In the genomic region with DNA sequence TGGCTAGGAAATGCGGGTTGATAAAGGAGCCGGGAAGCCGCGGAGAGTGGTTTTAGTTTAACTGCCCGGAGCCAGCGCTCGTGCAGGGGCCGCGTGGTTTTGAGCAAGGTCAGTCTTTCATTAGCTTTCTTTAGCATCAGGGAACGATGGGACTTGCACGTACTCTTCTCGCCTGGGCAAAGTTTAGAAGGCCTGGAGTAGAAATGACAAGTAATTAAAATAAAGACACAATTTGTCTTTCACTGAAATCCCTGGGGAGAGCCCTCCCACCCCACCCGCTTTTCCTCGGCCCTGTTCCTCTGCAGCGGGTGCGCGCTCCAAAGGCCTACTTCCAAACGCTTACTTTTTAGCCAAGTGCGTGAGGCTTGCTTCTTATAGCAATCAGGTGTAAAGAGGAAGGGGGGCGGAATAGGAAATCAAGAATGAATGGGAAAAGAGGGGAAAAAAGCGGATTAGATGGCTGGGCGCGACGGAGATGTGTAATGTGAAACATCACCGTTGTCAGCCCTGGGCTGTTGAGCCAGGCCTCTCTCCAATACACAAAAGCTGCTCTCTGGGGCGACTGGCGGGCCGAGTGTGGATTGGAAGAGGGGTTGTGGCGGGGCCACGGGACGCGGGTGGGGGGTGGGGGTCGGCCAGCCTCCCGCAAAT, we compare ENCODE assay signal across 11 mouse cellular contexts. TPM values are rescaled to one million over a fixed set of nuclear protein-coding genes. Genes with fewer than 3 reads are reported as not detected.
DNase-seq lines count a peak whose midpoint lies in the region; ATAC-seq lines count a peak whose summit lies in the region.
"Had no signal": no experiment of that assay in that cellular context is flagged by ENCODE, and none has a peak within 500 bp of the region (broad histone marks: within the 10 kb centered on the region; RNA-seq: fewer than 3 reads in every experiment).

No protein-coding gene starts in this region.

- H3K4me3 ChIP-seq in heart, embryonic 10.5 days: peak overlapping the region; percentile 73
- H3K4me3 ChIP-seq in intestine, embryonic 14.5 days (ENCODE audit: low read depth, low read length): peak overlapping the region; percentile 53
- peak overlapping the region; percentile 53 for H3K4me3 ChIP-seq in midbrain, embryonic 12.5 days
- H3K4me3 ChIP-seq: forebrain, embryonic 13.5 days had no signal

- DNase-seq in heart, embryonic 10.5 days (ENCODE audit: low spot score): peak; percentile 77
- DNase-seq in heart, postnatal 25 days (ENCODE audit: low spot score): no peak
- peak; percentile 69 for DNase-seq in ES-CJ7 (ENCODE audit: low read depth, low spot score)
- DNase-seq in intestine, embryonic 14.5 days (ENCODE audit: low spot score): peak; percentile 83
- DNase-seq in B cell, adult 2 months: no peak
- DNase-seq in cerebellum, postnatal 25 days: no peak
- DNase-seq in frontal cortex, postnatal 25 days (ENCODE audit: low spot score in 2 of 2): no peak

- peak overlapping the region; percentile 75 for H3K4me2 ChIP-seq in intestine, embryonic 14.5 days (ENCODE audit: low read length)
- peak overlapping the region; percentile 79; the same call in 1 of the 2 replicates for H3K4me2 ChIP-seq in midbrain, embryonic 12.5 days (replicated peaks)
- H3K4me2 ChIP-seq: forebrain, embryonic 13.5 days had no signal

- H3K4me1 ChIP-seq in heart, embryonic 10.5 days: peaks cover 36% of the 10 kb centered on the region
- H3K4me1 ChIP-seq in intestine, embryonic 14.5 days (replicated peaks; ENCODE audit: control insufficient read depth, insufficient read depth, low read length): peaks cover 6% of the 10 kb centered on the region; the same call in 1 of the 2 replicates
- peaks cover 23% of the 10 kb centered on the region for H3K4me1 ChIP-seq in midbrain, embryonic 12.5 days

- H3K27ac ChIP-seq in heart, embryonic 10.5 days: peak overlapping the region; percentile 89
- H3K27ac ChIP-seq in intestine, embryonic 14.5 days (ENCODE audit: low read depth): peak overlapping the region; percentile 20
- H3K27ac ChIP-seq in midbrain, embryonic 12.5 days (replicated peaks): peak overlapping the region; percentile 21; the same call in 1 of the 2 replicates
- H3K27ac ChIP-seq: forebrain, embryonic 13.5 days had no signal

- under 1% methylated on average over 34 of the region's 34 CpGs for WGBS in heart, embryonic 10.5 days
- WGBS in intestine, embryonic 14.5 days: 16% methylated on average over 34 of the region's 34 CpGs
- WGBS in midbrain, embryonic 12.5 days: 1% methylated on average over 34 of the region's 34 CpGs

- intact Hi-C loops in heart, postnatal 25 days (cut with DNase I): loop anchor here (5.0 kb wide), 1 partner anchor 1580 kb away; no protein-coding TSS in a partner anchor

- ATAC-seq in intestine, embryonic 14.5 days (replicated peaks; ENCODE audit: low FRiP score, low TSS enrichment, low read depth): no peak
- no peak for ATAC-seq in midbrain, embryonic 12.5 days (ENCODE audit: low FRiP score, low read depth)
- ATAC-seq: forebrain, embryonic 13.5 days had no signal

- H3K36me3 ChIP-seq in heart, embryonic 10.5 days: no peaks in the 10 kb centered on the region
- H3K36me3 ChIP-seq in intestine, embryonic 14.5 days (ENCODE audit: control insufficient read depth, insufficient read depth, low read length): no peaks in the 10 kb centered on the region
- H3K36me3 ChIP-seq in midbrain, embryonic 12.5 days: no peaks in the 10 kb centered on the region

- no peaks in the 10 kb centered on the region for H3K9me3 ChIP-seq in heart, embryonic 10.5 days
- H3K9me3 ChIP-seq in intestine, embryonic 14.5 days (ENCODE audit: control insufficient read depth, low read length): no peaks in the 10 kb centered on the region
- no peaks in the 10 kb centered on the region for H3K9me3 ChIP-seq in midbrain, embryonic 12.5 days
- H3K9me3 ChIP-seq: forebrain, embryonic 13.5 days had no signal

- peaks cover 85% of the 10 kb centered on the region for H3K27me3 ChIP-seq in heart, embryonic 10.5 days (ENCODE audit: insufficient read depth, poor library complexity, severe bottlenecking)
- peaks cover 89% of the 10 kb centered on the region for H3K27me3 ChIP-seq in intestine, embryonic 14.5 days (replicated peaks; ENCODE audit: control insufficient read depth, insufficient read depth, low read length)
- peaks cover 91% of the 10 kb centered on the region for H3K27me3 ChIP-seq in midbrain, embryonic 12.5 days
- H3K27me3 ChIP-seq: CH12.LX had no signal

- H3K9ac ChIP-seq in intestine, embryonic 14.5 days (ENCODE audit: low read length): peak overlapping the region; percentile 59
- no peak overlapping the region for H3K9ac ChIP-seq in midbrain, embryonic 12.5 days (replicated peaks)
- H3K9ac ChIP-seq: forebrain, embryonic 13.5 days had no signal

RNA-seq across cellular contexts. Expression of gene Pitx2, which starts 17.4 kb away (rescaled TPM):
- 35.1 and 60.0 TPM in 2 replicates for polyA plus RNA-seq in heart, embryonic 10.5 days (2016; fragmentation: Nextera tagmentation; extraction: Ambion mirVana)
- total RNA-seq in heart, postnatal 25 days (2021): 1 to 10 TPM; 1.3 TPM
- polyA plus RNA-seq in intestine, embryonic 14.5 days (2014; fragmentation: Nextera tagmentation; extraction: Ambion mirVana): 35.6 and 48.0 TPM in 2 replicates
- 65.6 and 78.1 TPM in 2 replicates for polyA plus RNA-seq in midbrain, embryonic 12.5 days (2016; fragmentation: Nextera tagmentation; extraction: Ambion mirVana)
- total RNA-seq: CH12.LX; megakaryocyte-erythroid progenitor cell, adult 5-6 weeks had no signal

Comparison
In these comparisons a context has a peak if more than half of its experiments do, and no peak if none do; other contexts are left out.
1. DNase-seq: peak in heart, embryonic 10.5 days (single experiment), ES-CJ7 (single experiment) and intestine, embryonic 14.5 days (single experiment); none in heart, postnatal 25 days (single experiment), B cell, adult 2 months (0 of 2), cerebellum, postnatal 25 days (0 of 2) and frontal cortex, postnatal 25 days (0 of 2).
2. H3K27ac ChIP-seq: peak in every context shown above with its lines; median percentile 89 in heart, embryonic 10.5 days; 21 in midbrain, embryonic 12.5 days; 20 in intestine, embryonic 14.5 days.
3. Peak in every context shown above with its lines, with median percentiles within 50 percentile points of each other: H3K4me3 ChIP-seq.